Mouse (Mus musculus): Measurements from ENCODE around the gene Slc12a8.
"Not testable (repeated sequence)": the region's sequence is repeated elsewhere in the genome, so short reads cannot be mapped to it uniquely, and the experiment has no call there.

Slc12a8 gene

GRCm38 (mm10) chr16:33516807-33517565 is at the start of gene Slc12a8:
Gene Slc12a8 (plus strand): TSS chr16:33517328.
- peak; percentile 37 to 49 for DNase-seq

GRCm38 (mm10) chr16:33467451-33467850 is 49.7 kb upstream of the Slc12a8 start:
- no peak for DNase-seq

DNA sequence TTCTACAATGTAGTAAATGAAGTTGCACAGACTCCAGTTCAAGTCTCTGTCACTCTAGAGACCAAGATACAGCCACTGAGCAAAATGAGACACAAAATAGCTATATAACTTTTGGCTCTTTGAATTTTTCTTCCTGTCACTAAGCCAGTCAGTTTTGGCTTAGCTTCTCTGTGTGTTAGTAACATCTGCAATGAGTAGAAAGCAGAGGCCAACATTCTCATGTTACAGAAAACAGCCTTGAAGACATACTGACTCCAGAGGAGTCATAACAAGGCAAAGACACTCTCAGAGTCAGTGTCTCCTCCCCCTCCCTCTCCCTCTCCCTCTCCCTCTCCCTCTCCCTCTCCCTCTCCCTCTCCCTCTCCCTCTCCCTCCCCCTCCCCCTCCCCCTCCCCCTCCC is 47.2 kb upstream of the Slc12a8 start:
- DNase-seq = no peak

DNA sequence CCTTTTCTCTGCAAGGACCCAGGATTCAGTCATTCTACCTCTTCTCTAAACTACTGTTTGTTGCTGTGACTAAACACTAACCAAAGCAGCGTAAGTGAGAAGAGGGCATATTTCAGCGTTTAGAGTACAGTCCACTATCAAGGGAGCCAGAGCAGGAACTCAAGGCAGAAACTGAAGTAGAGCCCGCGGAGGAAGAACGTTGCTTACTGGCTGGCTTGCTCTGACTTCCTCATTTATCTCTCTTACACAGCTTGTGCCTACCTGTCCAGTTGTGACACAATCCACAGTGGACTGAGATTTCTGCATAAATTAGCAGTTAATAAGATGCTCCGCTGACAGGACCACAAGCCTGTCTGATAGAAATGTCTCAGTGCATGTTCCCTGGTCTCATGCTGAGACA is 42.7 kb upstream of the Slc12a8 start:
- DNase-seq = no peak

DNA sequence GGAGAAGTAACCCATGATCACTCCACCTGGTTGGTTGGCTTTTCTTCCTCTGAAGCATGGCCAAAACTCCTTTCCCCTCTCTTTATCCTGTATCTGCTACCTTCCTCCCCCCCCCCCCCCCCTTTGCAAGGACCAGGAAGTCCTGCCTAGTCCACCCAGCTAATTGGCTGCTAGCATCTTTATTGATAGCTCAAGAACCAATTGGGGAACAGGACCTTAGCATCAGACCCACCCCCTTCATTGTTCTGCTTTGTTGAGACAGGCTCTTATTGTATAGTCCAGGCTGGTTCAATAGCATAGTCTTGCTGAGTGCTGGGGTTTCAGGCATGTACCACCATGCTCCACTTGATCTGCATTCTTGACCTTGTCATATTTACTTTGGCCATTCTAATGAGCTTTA is 37.2 kb upstream of the Slc12a8 start:
- DNase-seq = no peak

- peak; percentile 30 to 32 for DNase-seq
These were observed 36.0 kb upstream of the Slc12a8 start for GRCm38 (mm10) chr16:33481148-33481547.

DNA sequence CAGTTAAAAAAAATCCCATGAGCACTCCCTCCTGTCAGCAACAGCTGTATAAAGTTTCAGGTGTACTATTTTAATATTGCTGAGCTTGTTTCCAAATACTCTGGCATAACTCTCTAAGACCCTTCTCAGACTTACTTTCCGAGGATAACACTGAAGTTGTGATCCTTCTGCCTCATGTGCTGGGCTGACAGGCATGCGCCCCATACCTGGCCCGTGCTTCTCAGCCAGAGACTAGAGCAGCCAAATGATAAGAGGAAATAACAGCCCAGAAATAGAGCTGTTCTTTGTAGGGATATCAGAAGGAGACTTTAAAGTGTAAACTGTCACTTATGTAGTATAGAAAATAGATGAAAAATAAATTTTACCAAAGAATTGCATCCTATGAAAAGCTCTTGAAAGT is 34.8 kb upstream of the Slc12a8 start:
- DNase-seq = no peak

GRCm38 (mm10) chr16:33487709-33488108 is 29.4 kb upstream of the Slc12a8 start:
- no peak for DNase-seq

DNA sequence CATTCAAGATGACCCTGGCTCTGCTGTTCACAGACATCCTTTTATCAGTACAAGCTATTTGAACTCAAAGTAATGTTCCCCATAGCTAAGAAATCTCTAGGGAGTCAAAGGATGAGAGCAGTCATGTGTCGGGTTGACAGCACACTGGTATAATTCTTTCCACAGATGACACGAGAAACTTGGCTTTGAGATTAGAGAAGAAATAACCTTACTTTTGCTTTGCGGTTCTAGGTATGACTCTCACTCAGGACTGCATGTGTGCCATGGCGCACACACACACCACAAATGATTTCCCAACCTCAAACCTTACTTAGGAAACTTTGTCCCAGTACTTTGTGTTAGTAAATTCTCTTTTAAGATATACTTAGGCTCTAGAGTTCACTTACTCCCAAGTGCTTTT is 22.8 kb upstream of the Slc12a8 start:
- no peak for DNase-seq

DNA sequence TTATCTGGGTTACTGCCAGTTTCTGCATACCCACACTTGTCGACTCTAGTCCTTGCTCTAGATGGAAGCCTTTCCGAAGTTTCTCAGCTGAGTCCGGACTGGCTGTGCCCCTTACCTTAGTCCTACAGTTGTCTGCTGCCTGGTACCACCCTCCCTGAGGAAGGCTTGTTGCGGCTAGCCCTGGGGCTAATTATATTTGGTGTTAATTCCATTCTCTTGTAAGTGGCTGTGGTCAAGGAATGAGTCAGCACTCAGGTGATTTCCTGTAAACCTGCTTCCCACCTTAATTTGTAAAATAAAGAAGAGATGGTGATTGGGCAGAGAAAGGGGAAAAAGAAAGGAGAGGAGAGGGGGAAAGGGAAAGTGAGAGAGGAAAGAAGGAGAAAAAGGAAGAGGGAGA is 9.0 kb upstream of the Slc12a8 start:
- DNase-seq = no peak

DNA sequence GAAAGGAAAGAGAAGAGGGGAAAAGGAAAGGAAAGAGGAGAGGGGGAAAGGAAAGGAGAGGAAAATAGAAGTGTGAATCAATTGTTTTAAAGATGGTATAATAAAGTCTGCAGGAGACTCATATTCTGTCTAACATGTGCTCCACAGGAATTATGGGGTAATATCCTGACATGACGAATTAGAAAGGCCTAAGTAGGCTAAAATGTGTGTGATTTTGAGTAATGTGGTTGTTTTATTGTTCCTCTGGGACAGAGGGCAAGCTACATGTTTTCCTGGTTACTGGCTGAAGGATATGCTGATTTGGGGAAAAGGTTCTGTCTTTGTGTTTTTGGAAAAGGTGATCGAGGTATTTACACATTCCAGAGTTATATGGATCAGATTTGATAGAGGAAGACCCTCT is 7.9 kb upstream of the Slc12a8 start:
- not testable (repeated sequence) for DNase-seq

DNA sequence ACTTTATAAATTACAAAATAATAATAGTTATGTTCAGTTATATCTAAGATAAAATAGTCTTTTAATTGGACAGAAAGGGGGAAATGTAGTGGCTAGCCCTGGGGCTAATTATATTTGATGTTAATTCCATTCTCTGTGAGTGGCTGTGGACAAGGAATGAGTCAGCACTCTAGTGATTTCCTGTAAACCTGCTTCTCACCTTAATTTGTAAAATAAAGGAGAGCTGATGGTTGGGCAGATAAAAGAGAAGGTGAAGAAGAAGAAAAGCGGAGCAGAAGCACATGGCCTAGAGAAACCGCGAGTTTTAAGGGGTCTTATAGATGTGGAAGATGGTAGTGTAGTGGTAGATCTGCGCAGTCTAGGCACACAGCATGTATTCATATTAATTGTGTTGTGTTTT is 6.3 kb upstream of the Slc12a8 start:
- not testable (repeated sequence) for DNase-seq

DNA sequence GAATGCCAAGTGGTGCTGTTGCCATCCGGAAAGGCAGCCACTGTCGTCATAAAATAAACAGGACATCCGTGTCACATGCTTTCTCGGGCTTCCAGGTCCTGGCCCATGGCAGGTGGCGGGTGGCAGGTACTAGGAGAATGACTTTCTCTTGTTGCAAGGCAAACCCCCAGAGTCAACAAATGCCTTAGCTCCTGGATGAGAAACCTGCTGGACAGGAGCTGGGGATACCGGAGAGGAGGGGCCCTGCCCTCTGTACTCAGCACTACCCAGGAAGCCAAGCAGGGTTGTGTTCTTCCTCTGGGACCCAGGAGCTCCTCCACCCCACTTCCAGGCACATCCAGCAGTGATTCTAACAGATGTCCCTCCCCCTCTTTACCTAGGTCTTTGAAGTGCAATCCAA is 4.6 kb upstream of the Slc12a8 start:
- no peak for DNase-seq

DNA sequence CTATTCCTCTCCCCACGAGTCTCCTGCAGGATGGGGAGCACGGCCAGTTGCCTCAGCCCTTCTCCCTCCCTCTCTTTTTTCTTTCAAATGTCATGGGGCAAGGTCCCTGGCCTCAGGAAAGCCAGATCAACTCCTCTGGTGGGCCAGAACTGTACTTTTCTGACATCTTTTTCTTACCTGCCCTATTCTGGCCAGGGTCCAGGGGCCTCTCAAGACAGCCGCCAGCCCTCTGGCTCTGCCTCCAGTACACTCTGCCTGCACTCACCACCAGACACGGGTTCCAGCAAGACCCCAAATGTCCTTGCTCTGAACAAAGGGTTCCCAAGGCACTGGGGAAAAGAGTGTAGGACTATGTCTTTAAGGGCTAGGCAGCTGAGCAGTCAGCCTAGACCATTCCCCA is 499 bp downstream of the Slc12a8 start:
- DNase-seq = peak; percentile 26 to 40

- DNase-seq = no peak
These were observed 1.1 kb downstream of the Slc12a8 start for GRCm38 (mm10) chr16:33518236-33518635.

DNA sequence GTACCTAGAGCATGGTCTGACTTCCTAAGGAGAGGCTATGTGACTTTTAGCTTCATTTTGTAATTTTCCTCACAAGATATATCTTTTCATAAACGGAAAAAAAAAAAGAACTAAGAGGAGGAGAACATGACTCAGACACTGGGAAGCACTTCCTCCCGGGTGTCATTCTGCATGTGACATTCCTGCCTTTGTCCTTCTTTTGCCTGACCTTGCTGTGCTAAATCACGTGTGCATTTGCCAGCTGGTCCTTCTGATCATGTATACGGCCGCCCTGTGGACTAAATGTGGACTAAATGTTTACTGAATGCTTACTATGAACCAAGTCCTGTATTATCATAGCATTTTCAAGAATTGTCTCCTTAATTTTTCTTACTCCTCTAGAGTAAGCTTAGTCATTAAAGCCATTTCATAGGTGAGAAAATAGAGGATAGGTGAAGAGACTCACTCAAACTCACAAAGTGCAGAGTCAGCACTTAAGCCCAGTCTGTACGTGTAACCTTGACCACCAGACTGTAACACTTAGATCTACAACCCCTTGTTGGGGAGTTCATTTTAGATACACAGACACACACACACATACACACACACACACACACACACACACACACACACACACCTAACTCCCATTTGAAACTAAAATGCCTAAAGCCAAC is 2.9 kb downstream of the Slc12a8 start:
- DNase-seq = peak in 1 of 2 experiments; percentile 13

DNA sequence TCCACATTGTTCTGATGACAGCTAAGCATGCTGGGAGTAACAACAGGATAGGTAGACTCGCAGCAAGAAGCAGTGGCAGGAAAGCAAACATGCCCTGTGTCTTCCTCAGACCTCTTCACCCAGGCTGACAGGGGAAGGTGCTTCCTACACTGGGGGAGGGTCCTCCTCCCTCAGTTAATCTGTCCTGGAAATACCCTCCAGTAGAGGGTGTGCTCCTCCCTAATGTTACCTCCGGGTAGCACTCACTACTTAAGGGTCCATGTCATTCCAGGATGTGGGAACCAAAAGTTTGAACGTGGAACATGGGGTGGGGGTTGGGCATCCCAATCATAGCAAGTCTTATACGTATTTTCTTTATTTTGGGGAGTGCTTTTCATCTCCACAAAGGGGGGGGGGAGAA is 5.4 kb downstream of the Slc12a8 start:
- no peak for DNase-seq

DNA sequence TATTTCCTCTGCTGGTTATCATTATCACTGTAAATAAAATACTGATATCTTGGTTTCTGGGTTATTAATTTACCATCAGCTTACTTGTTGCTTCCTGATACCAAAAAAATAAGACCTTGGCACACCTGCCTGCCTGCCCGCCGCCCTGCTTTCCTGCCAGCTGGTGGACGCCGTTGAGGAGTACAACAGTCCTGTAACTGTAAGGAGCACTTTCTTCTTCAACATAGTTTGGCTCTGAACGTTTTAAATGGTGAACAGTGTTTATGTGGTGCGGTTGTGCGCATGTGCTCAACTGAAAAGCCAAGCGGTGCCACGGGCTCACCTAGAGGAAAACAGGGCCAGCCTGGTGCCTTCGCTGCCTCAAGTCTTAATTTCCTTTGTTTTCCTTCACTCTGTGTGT is 6.4 kb downstream of the Slc12a8 start:
- DNase-seq = no peak

- DNase-seq = no peak
These were observed 12.7 kb downstream of the Slc12a8 start for GRCm38 (mm10) chr16:33529502-33530454.

GRCm38 (mm10) chr16:33531184-33531583 is 14.1 kb downstream of the Slc12a8 start:
- DNase-seq = no peak

- DNase-seq = no peak
These were observed 19.3 kb downstream of the Slc12a8 start for GRCm38 (mm10) chr16:33536456-33536855.

DNA sequence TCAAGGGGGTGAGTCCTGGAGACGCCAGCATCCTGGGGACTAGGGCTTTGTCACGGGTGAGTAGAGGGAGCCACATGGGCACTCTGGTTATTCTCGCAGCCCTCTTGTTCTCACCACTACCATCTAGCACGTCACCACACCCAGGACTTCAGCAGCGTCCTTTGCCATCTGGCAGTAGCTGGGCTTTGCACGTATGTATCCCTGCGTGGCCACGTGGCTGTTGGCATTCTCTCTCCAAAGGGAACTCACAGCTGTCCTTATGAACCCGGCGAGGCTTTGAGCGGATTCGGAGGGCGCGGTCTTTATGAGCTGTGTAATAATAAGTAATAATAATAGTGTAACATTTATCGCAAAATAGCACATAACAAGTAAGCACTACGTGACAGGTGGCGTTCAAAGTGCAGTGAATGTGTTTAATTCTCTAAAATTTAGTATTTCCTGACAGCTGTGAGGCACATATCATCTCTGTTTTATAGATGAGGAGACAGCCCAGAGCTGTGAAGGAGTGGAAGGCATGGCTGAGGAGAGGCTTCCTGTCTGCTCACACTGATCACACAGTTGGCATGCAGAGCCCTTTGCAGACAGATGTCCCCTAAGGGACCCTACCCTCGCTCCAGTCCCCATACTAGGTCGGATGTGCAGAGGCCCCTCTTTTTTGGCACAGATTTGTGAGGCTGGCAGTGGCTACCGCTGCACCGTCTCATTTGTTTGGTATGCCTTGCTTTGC is 20.5 kb downstream of the Slc12a8 start:
- no peak for DNase-seq

DNA sequence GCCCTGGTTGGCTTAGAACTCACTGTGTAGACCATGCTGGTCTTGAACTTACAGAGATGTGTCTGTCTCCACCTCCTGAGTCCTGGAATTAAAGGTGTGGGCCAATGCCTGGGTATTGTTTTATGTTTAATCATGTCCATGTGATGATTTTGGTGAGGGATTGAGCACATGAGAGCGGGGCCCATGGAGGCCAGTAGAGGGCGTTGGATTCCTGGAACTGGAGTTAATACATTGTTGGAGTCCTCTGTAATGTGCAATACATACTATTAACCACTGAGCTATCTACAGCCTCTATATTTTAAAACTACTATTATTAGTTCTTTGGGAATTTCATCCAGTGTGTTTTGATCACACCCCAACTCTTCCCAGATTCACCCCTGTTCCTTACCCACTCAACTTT is 27.2 kb downstream of the Slc12a8 start:
- no peak for DNase-seq

Measured in cerebellum, adult 18-20 months (tissue).